Mouse (Mus musculus) forebrain, embryonic 12.5 days (tissue): ENCODE data around the gene Sorcs3. TPM values are rescaled to one million over a fixed set of nuclear protein-coding genes. Genes with fewer than 3 reads are reported as not detected.
A peak's percentile ranks its signal among the peaks of the same experiment; 100 is the strongest.

ENCODE experiments used
- ATAC-seq: fragments of 200-750 bp; cut with Nextera tagmentation; 2 replicates; pipeline ENCODE4 v1.8.0; 2017; ENCODE audit warnings: moderate TSS enrichment; ENCODE audit not compliant: low FRiP score
- H3K27ac ChIP-seq: fragments of 300-500 bp; sonication (generic); 2 replicates; pipeline ENCODE4 v1.5.1; 2016; ENCODE audit warnings: mild to moderate bottlenecking
- H3K27me3 ChIP-seq: fragments of 300-500 bp; sonication (generic); 2 replicates; pipeline ENCODE4 v1.6.1; 2016; ENCODE audit warnings: mild to moderate bottlenecking
- H3K36me3 ChIP-seq: fragments of 300-500 bp; sonication (generic); replicated peaks from 2 replicates; pipeline ENCODE4 v1.6.1; 2016; ENCODE audit warnings: mild to moderate bottlenecking
- H3K4me1 ChIP-seq: fragments of 300-500 bp; sonication (generic); 2 replicates; pipeline ENCODE4 v1.6.1; 2016
- H3K4me2 ChIP-seq: fragments of 300-500 bp; sonication (generic); 2 replicates; pipeline ENCODE4 v1.6.1; 2016; ENCODE audit warnings: mild to moderate bottlenecking, moderate library complexity
- H3K4me3 ChIP-seq: fragments of 300-500 bp; sonication (generic); replicated peaks from 2 replicates; pipeline ENCODE4 v1.5.1; 2016; ENCODE audit warnings: mild to moderate bottlenecking
- H3K9ac ChIP-seq: fragments of 300-500 bp; sonication (generic); 2 replicates; pipeline ENCODE4 v1.6.1; 2016; ENCODE audit warnings: mild to moderate bottlenecking
- H3K9me3 ChIP-seq: fragments of 300-500 bp; sonication (generic); 2 replicates; pipeline ENCODE4 v1.6.1; 2016
- WGBS: fragments of 180-500 bp; shearing (Covaris S2); methylation state at CpG from one replicate; pipeline ENCODE4 v1.1.7; 2016; 5-methylcytosine and 5-hydroxymethylcytosine counted together
- polyA plus RNA-seq: library from polyadenylated mRNA; unstranded; fragments of >200 nt; fragmentation: Nextera tagmentation; extraction: Ambion mirVana; gene quantifications from 2 replicates; pipeline ENCODE4 v1.2.1, GENCODE M21; 2016

The Sorcs3 gene
- polyA plus RNA-seq, 1 experiment from 2014 or later, result 5.5 TPM

GRCm38 (mm10) chr19:48342770-48343169 lies 136.9 kb downstream of the Sorcs3 start:
- H3K9ac ChIP-seq, result no peak overlapping the region
- no peak for ATAC-seq
- 83% methylated on average over 4 of the region's 4 CpGs for WGBS

GRCm38 (mm10) chr19:48343442-48343841 lies 137.6 kb downstream of the Sorcs3 start:
- H3K4me1 ChIP-seq, result peaks cover 8% of the 10 kb centered on the region; the same call in 1 of the 2 replicates
- no peaks in the 10 kb centered on the region for H3K27me3 ChIP-seq
- H3K27ac ChIP-seq, result no peak overlapping the region
- 36% methylated on average over 7 of the region's 7 CpGs for WGBS
- H3K9me3 ChIP-seq, result no peaks in the 10 kb centered on the region
- H3K36me3 ChIP-seq, result no peaks in the 10 kb centered on the region
- peak; percentile 63 for ATAC-seq
- no peak overlapping the region for H3K4me2 ChIP-seq
- no peak overlapping the region for H3K4me3 ChIP-seq
- H3K9ac ChIP-seq, result no peak overlapping the region

More at GRCm38 (mm10) chr19:48342770-48343169, 136.9 kb downstream of the Sorcs3 start:
- Histone ChIP-seq H3K9me3 (no peaks in the 10 kb centered on the region), H3K4me1 (peaks cover 8% of the 10 kb centered on the region; the same call in 1 of the 2 replicates), H3K4me2 (no peak overlapping the region), H3K4me3 (no peak overlapping the region), H3K36me3 (no peaks in the 10 kb centered on the region), H3K27ac (no peak overlapping the region), H3K27me3 (no peaks in the 10 kb centered on the region)

GRCm38 (mm10) chr19:48347116-48347515 lies 141.3 kb downstream of the Sorcs3 start:
- Histone ChIP-seq H3K4me3 (no peak overlapping the region), H3K27ac (no peak overlapping the region), H3K36me3 (no peaks in the 10 kb centered on the region), H3K27me3 (no peaks in the 10 kb centered on the region), H3K9me3 (no peaks in the 10 kb centered on the region), H3K9ac (no peak overlapping the region), H3K4me1 (peaks cover 8% of the 10 kb centered on the region; the same call in 1 of the 2 replicates), H3K4me2 (no peak overlapping the region)
- 74% methylated on average over 5 of the region's 5 CpGs for WGBS
- ATAC-seq, result 0 out of 2 replicates have a peak, but pooled peaks have one; percentile 20

- no peak overlapping the region for H3K27ac ChIP-seq
- ATAC-seq, result no peak
- WGBS, result 70% methylated on average over 2 of the region's 2 CpGs
Observed at GRCm38 (mm10) chr19:48356806-48357205, 151.0 kb downstream of the Sorcs3 start.

GRCm38 (mm10) chr19:48362167-48362566 lies 156.3 kb downstream of the Sorcs3 start:
- H3K4me2 ChIP-seq, result no peak overlapping the region
- H3K27me3 ChIP-seq, result no peaks in the 10 kb centered on the region
- no peak overlapping the region for H3K4me3 ChIP-seq
- H3K9me3 ChIP-seq, result no peaks in the 10 kb centered on the region
- H3K4me1 ChIP-seq, result peaks cover 4% of the 10 kb centered on the region; the same call in 1 of the 2 replicates
- ATAC-seq, result peak; percentile 53; the same call in 1 of the 2 replicates
- 54% methylated on average over 2 of the region's 2 CpGs for WGBS
- no peaks in the 10 kb centered on the region for H3K36me3 ChIP-seq
- no peak overlapping the region for H3K9ac ChIP-seq
- no peak overlapping the region for H3K27ac ChIP-seq

More at GRCm38 (mm10) chr19:48356806-48357205, 151.0 kb downstream of the Sorcs3 start:
- H3K4me1 ChIP-seq, result no peaks in the 10 kb centered on the region
- H3K9ac ChIP-seq, result no peak overlapping the region
- H3K27me3 ChIP-seq, result no peaks in the 10 kb centered on the region
- H3K9me3 ChIP-seq, result no peaks in the 10 kb centered on the region
- no peak overlapping the region for H3K4me3 ChIP-seq
- H3K36me3 ChIP-seq, result no peaks in the 10 kb centered on the region
- no peak overlapping the region for H3K4me2 ChIP-seq

GRCm38 (mm10) chr19:48368056-48368455 lies 162.2 kb downstream of the Sorcs3 start:
- 65% methylated on average over 10 of the region's 10 CpGs for WGBS

GRCm38 (mm10) chr19:48371787-48372186 lies 166.0 kb downstream of the Sorcs3 start:
- Histone ChIP-seq H3K27ac (no peak overlapping the region), H3K9me3 (no peaks in the 10 kb centered on the region), H3K36me3 (no peaks in the 10 kb centered on the region), H3K9ac (no peak overlapping the region), H3K27me3 (no peaks in the 10 kb centered on the region), H3K4me1 (no peaks in the 10 kb centered on the region), H3K4me3 (no peak overlapping the region), H3K4me2 (no peak overlapping the region)
- no peak for ATAC-seq
- 94% methylated on average over 9 of the region's 9 CpGs for WGBS

More at GRCm38 (mm10) chr19:48368056-48368455, 162.2 kb downstream of the Sorcs3 start:
- ATAC-seq, result no peak
- Histone ChIP-seq H3K27me3 (no peaks in the 10 kb centered on the region), H3K9ac (no peak overlapping the region), H3K9me3 (no peaks in the 10 kb centered on the region), H3K36me3 (no peaks in the 10 kb centered on the region), H3K4me1 (no peaks in the 10 kb centered on the region), H3K27ac (no peak overlapping the region), H3K4me2 (no peak overlapping the region), H3K4me3 (no peak overlapping the region)

GRCm38 (mm10) chr19:48378006-48378540 lies 172.2 kb downstream of the Sorcs3 start:
- Histone ChIP-seq H3K9ac (no peak overlapping the region), H3K9me3 (no peaks in the 10 kb centered on the region), H3K27me3 (no peaks in the 10 kb centered on the region), H3K4me1 (no peaks in the 10 kb centered on the region), H3K27ac (no peak overlapping the region), H3K36me3 (no peaks in the 10 kb centered on the region), H3K4me2 (no peak overlapping the region), H3K4me3 (no peak overlapping the region)
- 68% methylated on average over 11 of the region's 11 CpGs for WGBS
- ATAC-seq, result no peak

GRCm38 (mm10) chr19:48391551-48391950 lies 185.7 kb downstream of the Sorcs3 start:
- peak; percentile 77; the same call in 1 of the 2 replicates for ATAC-seq

GRCm38 (mm10) chr19:48404774-48405495 lies 199.1 kb downstream of the Sorcs3 start:
- Histone ChIP-seq H3K27ac (0 out of 2 replicates have a peak overlapping the region, but pooled peaks have one; percentile 21), H3K4me2 (no peak overlapping the region), H3K4me3 (no peak overlapping the region), H3K36me3 (no peaks in the 10 kb centered on the region), H3K27me3 (no peaks in the 10 kb centered on the region), H3K9me3 (no peaks in the 10 kb centered on the region), H3K4me1 (peaks cover 5% of the 10 kb centered on the region; the same call in 1 of the 2 replicates), H3K9ac (no peak overlapping the region)
- ATAC-seq, result no peak
- 55% methylated on average over 7 of the region's 7 CpGs for WGBS

More at GRCm38 (mm10) chr19:48391551-48391950, 185.7 kb downstream of the Sorcs3 start:
- no peak overlapping the region for H3K9ac ChIP-seq
- no peaks in the 10 kb centered on the region for H3K9me3 ChIP-seq
- H3K4me1 ChIP-seq, result no peaks in the 10 kb centered on the region
- no peak overlapping the region for H3K4me3 ChIP-seq
- H3K36me3 ChIP-seq, result no peaks in the 10 kb centered on the region
- no peak overlapping the region for H3K27ac ChIP-seq
- H3K27me3 ChIP-seq, result peaks cover 3% of the 10 kb centered on the region; the same call in 1 of the 2 replicates
- 76% methylated on average over 1 of the region's 1 CpGs for WGBS
- no peak overlapping the region for H3K4me2 ChIP-seq

GRCm38 (mm10) chr19:48408221-48408620 lies 202.4 kb downstream of the Sorcs3 start:
- 0 out of 2 replicates have a peak, but pooled peaks cover 3% of the 10 kb centered on the region for H3K27me3 ChIP-seq
- 86% methylated on average over 4 of the region's 4 CpGs for WGBS
- H3K4me1 ChIP-seq, result peaks cover 5% of the 10 kb centered on the region; the same call in 1 of the 2 replicates
- no peaks in the 10 kb centered on the region for H3K36me3 ChIP-seq
- H3K9me3 ChIP-seq, result no peaks in the 10 kb centered on the region
- no peak overlapping the region for H3K9ac ChIP-seq
- no peak overlapping the region for H3K4me3 ChIP-seq
- H3K27ac ChIP-seq, result no peak overlapping the region
- H3K4me2 ChIP-seq, result no peak overlapping the region
- no peak for ATAC-seq

GRCm38 (mm10) chr19:48411332-48411731 lies 205.5 kb downstream of the Sorcs3 start:
- ATAC-seq, result no peak
- no peak overlapping the region for H3K4me3 ChIP-seq
- H3K4me2 ChIP-seq, result no peak overlapping the region
- H3K27me3 ChIP-seq, result 0 out of 2 replicates have a peak, but pooled peaks cover 3% of the 10 kb centered on the region
- no peaks in the 10 kb centered on the region for H3K4me1 ChIP-seq
- no peaks in the 10 kb centered on the region for H3K36me3 ChIP-seq
- no peak overlapping the region for H3K9ac ChIP-seq
- H3K9me3 ChIP-seq, result no peaks in the 10 kb centered on the region
- no peak overlapping the region for H3K27ac ChIP-seq
- WGBS, result 51% methylated on average over 2 of the region's 2 CpGs
